Mouse (Mus musculus) granulocyte monocyte progenitor cell, adult 5-6 weeks (primary cell): ENCODE results near the gene Polr1e. TPM values are rescaled to one million over a fixed set of nuclear protein-coding genes. Genes with fewer than 3 reads are reported as not detected.

ENCODE experiments used
- total RNA-seq, 2 experiments: library from RNA; stranded (forward) in 1 of 2; stranded (reverse) in 1 of 2; fragments of 200-712, 200-1000 nt in 1 of 2; fragments of >200 nt in 1 of 2; fragmentation: Nextera tagmentation in 1 of 2; gene quantifications; 2 replicates each; pipeline ENCODE4 v1.2.3; 2014 to 2017

Gene Polr1e
- total RNA-seq, 2 experiments from 2014 or later, result 64.1 to 70.2 TPM

Other genes starting within 250 kb of the Polr1e start
- 12.4 and 14.1 TPM in 2 replicates for gene Grhpr, start 37.2 kb upstream of the Polr1e start, total RNA-seq (2014; fragmentation: Nextera tagmentation)
- gene Grhpr, start 37.2 kb upstream of the Polr1e start, total RNA-seq (2017), result 8.5 and 10.3 TPM in 2 replicates
- gene Zbtb5, start 6.2 kb upstream of the Polr1e start, total RNA-seq (2014; fragmentation: Nextera tagmentation), result 10.0 and 12.2 TPM in 2 replicates
- gene Zbtb5, start 6.2 kb upstream of the Polr1e start, total RNA-seq (2017), result 9.0 and 9.3 TPM in 2 replicates
- 1.2 and 1.5 TPM in 2 replicates for gene Fbxo10, start 66.0 kb downstream of the Polr1e start, total RNA-seq (2014; fragmentation: Nextera tagmentation)
- gene Fbxo10, start 66.0 kb downstream of the Polr1e start, total RNA-seq (2017), result 0.93 and 1.8 TPM in 2 replicates
- 344 and 413 TPM in 2 replicates for gene Tomm5, start 89.5 kb downstream of the Polr1e start, total RNA-seq (2014; fragmentation: Nextera tagmentation)
- gene Tomm5, start 89.5 kb downstream of the Polr1e start, total RNA-seq (2017), result 250 and 251 TPM in 2 replicates
- not detected in 2 replicates for gene Frmpd1, start 166.3 kb downstream of the Polr1e start, total RNA-seq (2014; fragmentation: Nextera tagmentation)
- not detected in 2 replicates for gene Frmpd1, start 166.3 kb downstream of the Polr1e start, total RNA-seq (2017)